Mouse (Mus musculus) midbrain, embryonic 11.5 days (tissue): ENCODE data around the gene Gal3st4. TPM values are rescaled to one million over a fixed set of nuclear protein-coding genes. Genes with fewer than 3 reads are reported as not detected.

Experiments used
- ATAC-seq: fragments of 200-750 bp; cut with Nextera tagmentation; 2 replicates; pipeline ENCODE4 v1.8.0; 2017; ENCODE audit warnings: moderate TSS enrichment, moderate library complexity; ENCODE audit not compliant: low FRiP score
- DNase-seq: peaks from one replicate; pipeline ENCODE4 v3.0.0; 2015; ENCODE audit warnings: low spot score; ENCODE audit errors: missing footprints
- H3K27ac ChIP-seq: fragments of 300-500 bp; sonication (generic); 2 replicates; pipeline ENCODE4 v1.5.1; 2014; ENCODE audit warnings: low read depth, low read length
- H3K27me3 ChIP-seq: fragments of 300-500 bp; sonication (generic); 2 replicates; pipeline ENCODE4 v1.6.1; 2014; ENCODE audit warnings: mild to moderate bottlenecking, low read length, moderate library complexity, mixed read lengths; ENCODE audit not compliant: control insufficient read depth, insufficient read depth
- H3K36me3 ChIP-seq: fragments of 300-500 bp; sonication (generic); 2 replicates; pipeline ENCODE4 v1.6.1; 2014; ENCODE audit warnings: mild to moderate bottlenecking, low read length, moderate library complexity, mixed read lengths; ENCODE audit not compliant: control insufficient read depth, insufficient read depth
- H3K4me1 ChIP-seq: fragments of 300-500 bp; sonication (generic); 2 replicates; pipeline ENCODE4 v1.6.1; 2014; ENCODE audit warnings: low read length; ENCODE audit not compliant: control insufficient read depth, insufficient read depth
- H3K4me2 ChIP-seq: fragments of 300-500 bp; sonication (generic); 2 replicates; pipeline ENCODE4 v1.6.1; 2014; ENCODE audit warnings: mild to moderate bottlenecking, moderate library complexity
- H3K4me3 ChIP-seq: fragments of 300-500 bp; sonication (generic); 2 replicates; pipeline ENCODE4 v1.5.1; 2014; ENCODE audit warnings: low read depth, low read length
- H3K9ac ChIP-seq: fragments of 300-500 bp; sonication (generic); 2 replicates; pipeline ENCODE4 v1.6.1; 2014; ENCODE audit warnings: low read length
- H3K9me3 ChIP-seq: fragments of 300-500 bp; sonication (generic); 2 replicates; pipeline ENCODE4 v1.6.1; 2016; ENCODE audit warnings: low read length; ENCODE audit not compliant: control insufficient read depth
- WGBS: fragments of 180-500 bp; shearing (Covaris S2); extraction: QIAGEN DNeasy Blood & Tissue Kit; methylation state at CpG from one replicate; pipeline ENCODE4 v1.1.7; 2014; 5-methylcytosine and 5-hydroxymethylcytosine counted together
- polyA plus RNA-seq: library from polyadenylated mRNA; unstranded; fragments of >200 nt; fragmentation: Nextera tagmentation; extraction: Ambion mirVana; gene quantifications from 2 replicates; pipeline ENCODE4 v1.2.1, GENCODE M21; 2014

The Gal3st4 gene
- polyA plus RNA-seq, 1 experiment from 2014 or later = 4.6 TPM

GRCm38 (mm10) chr5:138265712-138266111 lies 6.9 kb downstream of the Gal3st4 start:
- ATAC-seq = no peak
- WGBS = 91% methylated on average over 4 of the region's 4 CpGs

GRCm38 (mm10) chr5:138264207-138264578 lies 8.4 kb downstream of the Gal3st4 start:
- no peak overlapping the region for H3K27ac ChIP-seq
- ATAC-seq (no peak), DNase-seq (no peak)
- peak overlapping the region; percentile 81 for H3K9ac ChIP-seq
- WGBS = 18% methylated on average over 6 of the region's 6 CpGs
- H3K4me2 ChIP-seq = peak overlapping the region; percentile 93
- H3K27me3 ChIP-seq = no peaks in the 10 kb centered on the region
- no peaks in the 10 kb centered on the region for H3K9me3 ChIP-seq
- peak overlapping the region; percentile 66 for H3K4me3 ChIP-seq
- H3K36me3 ChIP-seq = peaks cover 28% of the 10 kb centered on the region
- H3K4me1 ChIP-seq = peaks cover 16% of the 10 kb centered on the region

More at GRCm38 (mm10) chr5:138265712-138266111, 6.9 kb downstream of the Gal3st4 start:
- Histone ChIP-seq H3K4me3 (no peak overlapping the region), H3K27ac (no peak overlapping the region), H3K4me2 (no peak overlapping the region), H3K4me1 (peaks cover 16% of the 10 kb centered on the region), H3K9me3 (no peaks in the 10 kb centered on the region), H3K9ac (no peak overlapping the region), H3K36me3 (peaks cover 13% of the 10 kb centered on the region; the same call in 1 of the 2 replicates), H3K27me3 (no peaks in the 10 kb centered on the region)
- no peak for DNase-seq

GRCm38 (mm10) chr5:138263260-138264206 lies 9.1 kb downstream of the Gal3st4 start, which contains the start of gene BC037034:
Gene BC037034, minus strand, starts transcription at chr5:138264033.
- DNase-seq (peak; percentile 99), ATAC-seq (peak; percentile 91)
- Histone ChIP-seq H3K4me1 (peaks cover 16% of the 10 kb centered on the region), H3K4me3 (peak within 1 kb of the TSS; percentile 66), H3K36me3 (peaks cover 28% of the 10 kb centered on the region), H3K27me3 (no peaks in the 10 kb centered on the region), H3K27ac (no peak within 1 kb of the TSS), H3K9me3 (no peaks in the 10 kb centered on the region), H3K4me2 (peak within 1 kb of the TSS; percentile 93), H3K9ac (peak within 1 kb of the TSS; percentile 81)
- WGBS = 1% methylated on average over 64 of the region's 71 CpGs

- DNase-seq (no peak), ATAC-seq (no peak)
- Histone ChIP-seq H3K27ac (no peak overlapping the region), H3K9me3 (no peaks in the 10 kb centered on the region), H3K9ac (peak overlapping the region; percentile 81), H3K36me3 (peaks cover 28% of the 10 kb centered on the region), H3K27me3 (no peaks in the 10 kb centered on the region), H3K4me3 (peak overlapping the region; percentile 66), H3K4me2 (peak overlapping the region; percentile 93), H3K4me1 (peaks cover 16% of the 10 kb centered on the region)
- 71% methylated on average over 18 of the region's 18 CpGs for WGBS
These were observed 9.9 kb downstream of the Gal3st4 start for GRCm38 (mm10) chr5:138262582-138263240.

GRCm38 (mm10) chr5:138262001-138262400 lies 10.6 kb downstream of the Gal3st4 start:
- Histone ChIP-seq H3K27me3 (no peaks in the 10 kb centered on the region), H3K4me3 (no peak overlapping the region), H3K9me3 (no peaks in the 10 kb centered on the region), H3K36me3 (peaks cover 28% of the 10 kb centered on the region), H3K9ac (no peak overlapping the region), H3K4me1 (peaks cover 16% of the 10 kb centered on the region), H3K27ac (no peak overlapping the region), H3K4me2 (no peak overlapping the region)
- DNase-seq = no peak
- 79% methylated on average over 4 of the region's 4 CpGs for WGBS
- no peak for ATAC-seq

GRCm38 (mm10) chr5:138260834-138261233 lies 11.8 kb downstream of the Gal3st4 start:
- no peak overlapping the region for H3K9ac ChIP-seq
- no peak for ATAC-seq

GRCm38 (mm10) chr5:138260051-138260450 lies 12.6 kb downstream of the Gal3st4 start:
- peaks cover 23% of the 10 kb centered on the region for H3K4me1 ChIP-seq
- no peaks in the 10 kb centered on the region for H3K9me3 ChIP-seq
- no peak overlapping the region for H3K9ac ChIP-seq
- no peak overlapping the region for H3K4me3 ChIP-seq
- 90% methylated on average over 10 of the region's 10 CpGs for WGBS
- ATAC-seq (no peak), DNase-seq (no peak)
- no peak overlapping the region for H3K4me2 ChIP-seq
- H3K36me3 ChIP-seq = peaks cover 25% of the 10 kb centered on the region
- no peaks in the 10 kb centered on the region for H3K27me3 ChIP-seq
- H3K27ac ChIP-seq = no peak overlapping the region

More at GRCm38 (mm10) chr5:138260834-138261233, 11.8 kb downstream of the Gal3st4 start:
- Histone ChIP-seq H3K4me2 (no peak overlapping the region), H3K36me3 (peaks cover 25% of the 10 kb centered on the region), H3K9me3 (no peaks in the 10 kb centered on the region), H3K4me1 (peaks cover 21% of the 10 kb centered on the region), H3K27ac (no peak overlapping the region), H3K27me3 (no peaks in the 10 kb centered on the region), H3K4me3 (no peak overlapping the region)
- DNase-seq = no peak
- WGBS = 92% methylated on average over 11 of the region's 11 CpGs

- no peak overlapping the region for H3K4me3 ChIP-seq
- H3K4me2 ChIP-seq = no peak overlapping the region
These were observed 13.6 kb downstream of the Gal3st4 start for GRCm38 (mm10) chr5:138258993-138259392.

GRCm38 (mm10) chr5:138258542-138258941 lies 14.1 kb downstream of the Gal3st4 start:
- peaks cover 19% of the 10 kb centered on the region for H3K4me1 ChIP-seq
- H3K27ac ChIP-seq = no peak overlapping the region
- peaks cover 25% of the 10 kb centered on the region for H3K36me3 ChIP-seq
- ATAC-seq = no peak
- H3K9me3 ChIP-seq = no peaks in the 10 kb centered on the region
- no peaks in the 10 kb centered on the region for H3K27me3 ChIP-seq
- no peak overlapping the region for H3K4me2 ChIP-seq
- H3K9ac ChIP-seq = no peak overlapping the region
- no peak for DNase-seq
- no peak overlapping the region for H3K4me3 ChIP-seq
- 97% methylated on average over 6 of the region's 6 CpGs for WGBS

More at GRCm38 (mm10) chr5:138258993-138259392, 13.6 kb downstream of the Gal3st4 start:
- WGBS = 89% methylated on average over 7 of the region's 7 CpGs
- H3K9me3 ChIP-seq = no peaks in the 10 kb centered on the region
- DNase-seq = no peak
- peaks cover 25% of the 10 kb centered on the region for H3K36me3 ChIP-seq
- no peaks in the 10 kb centered on the region for H3K27me3 ChIP-seq
- H3K27ac ChIP-seq = no peak overlapping the region
- no peak overlapping the region for H3K9ac ChIP-seq
- ATAC-seq = no peak
- H3K4me1 ChIP-seq = peaks cover 19% of the 10 kb centered on the region
